Mouse (Mus musculus) intestine, embryonic 16.5 days (tissue): Measurements from ENCODE around the gene Gm17606. TPM values are rescaled to one million over a fixed set of nuclear protein-coding genes. Genes with fewer than 3 reads are reported as not detected.

Experiments used
- ATAC-seq: fragments of 200-750 bp; cut with Nextera tagmentation; 2 replicates; pipeline ENCODE4 v1.8.0; 2017; ENCODE audit warnings: moderate TSS enrichment, moderate library complexity
- H3K27ac ChIP-seq: fragments of 300-500 bp; sonication (generic); 2 replicates; pipeline ENCODE4 v1.5.1; 2014; ENCODE audit warnings: mild to moderate bottlenecking, low read length
- H3K27me3 ChIP-seq: fragments of 300-500 bp; sonication (generic); replicated peaks from 2 replicates; pipeline ENCODE4 v1.6.1; 2014; ENCODE audit warnings: low read length, control low read depth, mixed read lengths; ENCODE audit not compliant: control insufficient read depth, insufficient read depth
- H3K36me3 ChIP-seq: fragments of 300-500 bp; sonication (generic); 2 replicates; pipeline ENCODE4 v1.6.1; 2014; ENCODE audit warnings: low read length, control low read depth; ENCODE audit not compliant: control insufficient read depth, insufficient read depth
- H3K4me1 ChIP-seq: fragments of 300-500 bp; sonication (generic); 2 replicates; pipeline ENCODE4 v1.6.1; 2014; ENCODE audit warnings: low read length, control low read depth, mixed read lengths; ENCODE audit not compliant: control insufficient read depth, insufficient read depth
- H3K4me2 ChIP-seq: fragments of 300-500 bp; sonication (generic); 2 replicates; pipeline ENCODE4 v1.6.1; 2014; ENCODE audit warnings: low read depth, low read length, control low read depth
- H3K4me3 ChIP-seq: fragments of 300-500 bp; sonication (generic); 2 replicates; pipeline ENCODE4 v1.5.1; 2014; ENCODE audit warnings: mild to moderate bottlenecking, low read length
- H3K9ac ChIP-seq: fragments of 300-500 bp; sonication (generic); 2 replicates; pipeline ENCODE4 v1.6.1; 2014; ENCODE audit warnings: low read depth, low read length
- H3K9me3 ChIP-seq: fragments of 300-500 bp; sonication (generic); 2 replicates; pipeline ENCODE4 v1.6.1; 2016; ENCODE audit warnings: low read length, control low read depth; ENCODE audit not compliant: control insufficient read depth
- WGBS: fragments of 180-500 bp; shearing (Covaris S2); extraction: QIAGEN DNeasy Blood & Tissue Kit; methylation state at CpG from one replicate; pipeline ENCODE4 v1.1.7; 2014; 5-methylcytosine and 5-hydroxymethylcytosine counted together
- polyA plus RNA-seq: library from polyadenylated mRNA; unstranded; fragments of >200 nt; fragmentation: Nextera tagmentation; extraction: Ambion mirVana; gene quantifications from 2 replicates; pipeline ENCODE4 v1.2.1, GENCODE M21; 2015

Gene Gm17606
- polyA plus RNA-seq, 1 experiment from 2014 or later: not detected

GRCm38 (mm10) chr14:54674317-54674716 lies 33.6 kb downstream of the Gm17606 start:
- Histone ChIP-seq H3K9me3 (no peaks in the 10 kb centered on the region), H3K27me3 (no peaks in the 10 kb centered on the region), H3K27ac (no peak overlapping the region), H3K9ac (no peak overlapping the region), H3K4me2 (no peak overlapping the region), H3K4me1 (no peaks in the 10 kb centered on the region), H3K36me3 (peaks cover 16% of the 10 kb centered on the region; the same call in 1 of the 2 replicates), H3K4me3 (no peak overlapping the region)
- 67% methylated on average over 2 of the region's 2 CpGs for WGBS
- no peak for ATAC-seq

GRCm38 (mm10) chr14:54676290-54676689 lies 35.5 kb downstream of the Gm17606 start:
- Histone ChIP-seq H3K4me3 (no peak overlapping the region), H3K9me3 (no peaks in the 10 kb centered on the region), H3K4me1 (no peaks in the 10 kb centered on the region), H3K36me3 (peaks cover 13% of the 10 kb centered on the region; the same call in 1 of the 2 replicates), H3K27ac (no peak overlapping the region), H3K9ac (no peak overlapping the region), H3K27me3 (no peaks in the 10 kb centered on the region), H3K4me2 (no peak overlapping the region)
- no peak for ATAC-seq
- WGBS: 77% methylated on average over 5 of the region's 5 CpGs

- H3K27me3 ChIP-seq: no peaks in the 10 kb centered on the region
- H3K36me3 ChIP-seq: peaks cover 13% of the 10 kb centered on the region; the same call in 1 of the 2 replicates
- no peak overlapping the region for H3K4me2 ChIP-seq
- H3K27ac ChIP-seq: no peak overlapping the region
- H3K9ac ChIP-seq: no peak overlapping the region
- no peak; the same call in 1 of the 2 replicates for ATAC-seq
- no peaks in the 10 kb centered on the region for H3K4me1 ChIP-seq
- no peaks in the 10 kb centered on the region for H3K9me3 ChIP-seq
- WGBS: 73% methylated on average over 16 of the region's 16 CpGs
- H3K4me3 ChIP-seq: no peak overlapping the region
Observed at GRCm38 (mm10) chr14:54678657-54679304, 38.0 kb downstream of the Gm17606 start.

GRCm38 (mm10) chr14:54682396-54682795 lies 41.6 kb downstream of the Gm17606 start:
- H3K36me3 ChIP-seq: peaks cover 13% of the 10 kb centered on the region; the same call in 1 of the 2 replicates
- no peak overlapping the region for H3K27ac ChIP-seq
- WGBS: 96% methylated on average over 3 of the region's 3 CpGs
- H3K4me3 ChIP-seq: no peak overlapping the region
- no peak for ATAC-seq
- H3K27me3 ChIP-seq: no peaks in the 10 kb centered on the region
- no peak overlapping the region for H3K9ac ChIP-seq
- H3K4me1 ChIP-seq: peaks cover 6% of the 10 kb centered on the region
- no peak overlapping the region for H3K4me2 ChIP-seq
- no peaks in the 10 kb centered on the region for H3K9me3 ChIP-seq

GRCm38 (mm10) chr14:54685471-54685870 lies 44.7 kb downstream of the Gm17606 start:
- no peak for ATAC-seq
- H3K36me3 ChIP-seq: peaks cover under 1% of the 10 kb centered on the region
- 9% methylated on average over 8 of the region's 8 CpGs for WGBS
- H3K9ac ChIP-seq: peak overlapping the region; percentile 82
- no peaks in the 10 kb centered on the region for H3K9me3 ChIP-seq
- H3K4me3 ChIP-seq: peak overlapping the region; percentile 64
- H3K27ac ChIP-seq: peak overlapping the region; percentile 91; the same call in 1 of the 2 replicates
- H3K27me3 ChIP-seq: no peaks in the 10 kb centered on the region
- peaks cover 15% of the 10 kb centered on the region for H3K4me1 ChIP-seq
- peak overlapping the region; percentile 81 for H3K4me2 ChIP-seq

- Histone ChIP-seq H3K27me3 (no peaks in the 10 kb centered on the region), H3K4me3 (peak within 1 kb of the TSS; percentile 64), H3K9ac (peak within 1 kb of the TSS; percentile 82), H3K36me3 (peaks cover 5% of the 10 kb centered on the region), H3K4me1 (peaks cover 15% of the 10 kb centered on the region), H3K9me3 (no peaks in the 10 kb centered on the region), H3K4me2 (peak within 1 kb of the TSS; percentile 81), H3K27ac (peak within 1 kb of the TSS; percentile 91)
- under 1% methylated on average over 41 of the region's 41 CpGs for WGBS
- peak; percentile 79 for ATAC-seq
Observed at GRCm38 (mm10) chr14:54686063-54686521, 45.3 kb downstream of the Gm17606 start, which contains the start of gene 1700123O20Rik. TSS of gene 1700123O20Rik (plus strand) at chr14:54686216.

- no peaks in the 10 kb centered on the region for H3K27me3 ChIP-seq
- no peaks in the 10 kb centered on the region for H3K9me3 ChIP-seq
- H3K36me3 ChIP-seq: peaks cover 5% of the 10 kb centered on the region
- peak; percentile 97 for ATAC-seq
- peak within 1 kb of the TSS; percentile 81 for H3K4me2 ChIP-seq
- H3K9ac ChIP-seq: peak within 1 kb of the TSS; percentile 82
- under 1% methylated on average over 44 of the region's 44 CpGs for WGBS
- peak within 1 kb of the TSS; percentile 64 for H3K4me3 ChIP-seq
- peak within 1 kb of the TSS; percentile 91 for H3K27ac ChIP-seq
- peaks cover 15% of the 10 kb centered on the region for H3K4me1 ChIP-seq
Observed at GRCm38 (mm10) chr14:54686522-54687143, 45.9 kb downstream of the Gm17606 start, which contains the start of gene Acin1. TSS of gene Acin1 (minus strand) at chr14:54686931.

GRCm38 (mm10) chr14:54687251-54687650 lies 46.5 kb downstream of the Gm17606 start:
- Histone ChIP-seq H3K27me3 (no peaks in the 10 kb centered on the region), H3K4me2 (peak overlapping the region; percentile 52), H3K9ac (peak overlapping the region; percentile 82), H3K36me3 (peaks cover 5% of the 10 kb centered on the region), H3K9me3 (no peaks in the 10 kb centered on the region), H3K27ac (peak overlapping the region; percentile 74), H3K4me3 (peak overlapping the region; percentile 64), H3K4me1 (peaks cover 15% of the 10 kb centered on the region)
- 2% methylated on average over 8 of the region's 8 CpGs for WGBS
- no peak for ATAC-seq

- Histone ChIP-seq H3K27me3 (no peaks in the 10 kb centered on the region), H3K4me2 (no peak overlapping the region), H3K9ac (no peak overlapping the region), H3K27ac (no peak overlapping the region), H3K9me3 (no peaks in the 10 kb centered on the region), H3K4me1 (peaks cover 6% of the 10 kb centered on the region; the same call in 1 of the 2 replicates), H3K4me3 (no peak overlapping the region), H3K36me3 (peaks cover 7% of the 10 kb centered on the region)
- 58% methylated on average over 6 of the region's 6 CpGs for WGBS
- ATAC-seq: peak; percentile 93
Observed at GRCm38 (mm10) chr14:54695042-54695441, 54.3 kb downstream of the Gm17606 start.
